In genomic region chr13:98647775-98648568, GRCm38 (mm10) we compare ENCODE assay signal across 15 mouse cellular contexts. TPM values are rescaled to one million over a fixed set of nuclear protein-coding genes. Genes with fewer than 3 reads are reported as not detected.
"Had no signal": no experiment of that assay in that cellular context is flagged by ENCODE, and none has a peak within 500 bp of the region (broad histone marks: within the 10 kb centered on the region; RNA-seq: fewer than 3 reads in every experiment).

No protein-coding gene starts in this region.

- H3K27ac ChIP-seq: left cerebral cortex, adult 2 months; limb, embryonic 10.5 days; liver, embryonic 15.5 days; midbrain, embryonic 15.5 days; neural tube, embryonic 12.5 days had no signal

- DNase-seq: lung, embryonic 14.5 days; right cerebral cortex, adult 18-20 months; right cerebral cortex, postnatal 25 days; thymus, postnatal 36 days had no signal

- ATAC-seq: intestine, embryonic 16.5 days; midbrain, embryonic 15.5 days had no signal

- H3K27me3 ChIP-seq: liver, embryonic 15.5 days; midbrain, embryonic 15.5 days; neural tube, embryonic 12.5 days had no signal

- H3K36me3 ChIP-seq: limb, embryonic 10.5 days; liver, embryonic 15.5 days; midbrain, embryonic 15.5 days; neural tube, embryonic 12.5 days had no signal

- H3K4me2 ChIP-seq: liver, embryonic 11.5 days; liver, embryonic 15.5 days; lung, embryonic 14.5 days; midbrain, embryonic 11.5 days; midbrain, embryonic 15.5 days; neural tube, embryonic 12.5 days had no signal

- H3K4me3 ChIP-seq: left cerebral cortex, adult 2 months; limb, embryonic 10.5 days; liver, embryonic 15.5 days; midbrain, embryonic 15.5 days; neural tube, embryonic 12.5 days had no signal

- H3K9ac ChIP-seq: liver, embryonic 15.5 days; lung, embryonic 14.5 days; midbrain, embryonic 15.5 days; neural tube, embryonic 12.5 days had no signal

- H3K9me3 ChIP-seq: limb, embryonic 10.5 days; liver, embryonic 15.5 days; midbrain, embryonic 15.5 days; neural tube, embryonic 12.5 days had no signal

- H3K4me1 ChIP-seq: liver, embryonic 15.5 days; midbrain, embryonic 15.5 days; neural tube, embryonic 12.5 days had no signal

RNA-seq across cellular contexts. Expression of gene Tmem174, which starts 10.8 kb away (rescaled TPM):
- polyA plus RNA-seq: limb, embryonic 10.5 days; limb, embryonic 14.5 days; liver, embryonic 11.5 days; liver, embryonic 15.5 days; midbrain, embryonic 11.5 days; midbrain, embryonic 15.5 days; neural tube, embryonic 12.5 days; stomach, embryonic 16.5 days; thymus, postnatal 0 days had no signal

RNA-seq across cellular contexts. Expression of gene Tmem171, which starts 46.7 kb away (rescaled TPM):
- polyA plus RNA-seq: limb, embryonic 10.5 days; midbrain, embryonic 11.5 days; midbrain, embryonic 15.5 days; neural tube, embryonic 12.5 days had no signal
